Mouse (Mus musculus) CH12.LX (cell line): Measurements from ENCODE around the gene Acmsd.

ENCODE experiments used
- CTCF ChIP-seq, 2 experiments: IDR thresholded peaks in 1 of 2; conservative IDR thresholded peaks in 1 of 2; 2 replicates each; pipeline ENCODE4 v1.5.1; 2011 to 2012; ENCODE audit warnings: low read depth in 2 of 2, low read length in 2 of 2, improper control_type of control experiment in 1 of 2, inconsistent platforms in 1 of 2, mild to moderate bottlenecking in 1 of 2, moderate library complexity in 1 of 2
- EP300 ChIP-seq: IDR thresholded peaks from 2 replicates; pipeline ENCODE4 v1.6.1; 2011; ENCODE audit warnings: low read length, improper control_type of control experiment
- GABPA ChIP-seq: IDR thresholded peaks from 2 replicates; pipeline ENCODE4 v1.6.1; 2012; ENCODE audit warnings: low read depth, low read length, improper control_type of control experiment, inconsistent platforms; ENCODE audit not compliant: insufficient replicate concordance
- MAZ ChIP-seq: IDR thresholded peaks from 2 replicates; pipeline ENCODE4 v1.6.1; 2012; ENCODE audit warnings: low read depth, mild to moderate bottlenecking, inconsistent platforms, low read length, improper control_type of control experiment, moderate library complexity
- MYC ChIP-seq: IDR thresholded peaks from 2 replicates; pipeline ENCODE4 v1.6.1; 2011; ENCODE audit warnings: low read depth, mild to moderate bottlenecking, improper control_type of control experiment, low read length
- NELFE ChIP-seq: IDR thresholded peaks from 2 replicates; pipeline ENCODE4 v1.6.1; 2011; ENCODE audit warnings: low read depth, low read length, improper control_type of control experiment
- SIN3A ChIP-seq: IDR thresholded peaks from 2 replicates; pipeline ENCODE4 v1.6.1; 2012; ENCODE audit warnings: low read length, improper control_type of control experiment, inconsistent platforms
- USF1 ChIP-seq: IDR thresholded peaks from 2 replicates; pipeline ENCODE4 v1.6.1; 2014; ENCODE audit warnings: low read depth, mild to moderate bottlenecking, inconsistent platforms, low read length, improper control_type of control experiment
- ZMIZ1 ChIP-seq: IDR thresholded peaks from 2 replicates; pipeline ENCODE4 v1.6.1; 2012; ENCODE audit warnings: low read depth, mild to moderate bottlenecking, inconsistent platforms, low read length, improper control_type of control experiment

GRCm38 (mm10) chr1:127702187-127702586 is 27.0 kb upstream of the Acmsd start:
- TF ChIP-seq CTCF (conservative IDR thresholded peaks at IDR 0.05 in 1 of 2, IDR thresholded peaks at IDR 0.05 in 1 of 2; ENCODE audit: low read depth in 2 of 2, low read length in 2 of 2) (peak; percentile 27 to 78; a peak in 3 of 4 replicates), ZMIZ1 (no peak), MYC (no peak), MAZ (no peak), USF1 (no peak), SIN3A (no peak), NELFE (no peak), EP300 (no peak), GABPA (no peak)
